Mouse (Mus musculus): ENCODE measurements around the gene Mmp14. TPM values are rescaled to one million over a fixed set of nuclear protein-coding genes. Genes with fewer than 3 reads are reported as not detected.

Gene Mmp14
- polyA plus RNA-seq, 1 experiment from 2014 or later, result 183 TPM

DNA sequence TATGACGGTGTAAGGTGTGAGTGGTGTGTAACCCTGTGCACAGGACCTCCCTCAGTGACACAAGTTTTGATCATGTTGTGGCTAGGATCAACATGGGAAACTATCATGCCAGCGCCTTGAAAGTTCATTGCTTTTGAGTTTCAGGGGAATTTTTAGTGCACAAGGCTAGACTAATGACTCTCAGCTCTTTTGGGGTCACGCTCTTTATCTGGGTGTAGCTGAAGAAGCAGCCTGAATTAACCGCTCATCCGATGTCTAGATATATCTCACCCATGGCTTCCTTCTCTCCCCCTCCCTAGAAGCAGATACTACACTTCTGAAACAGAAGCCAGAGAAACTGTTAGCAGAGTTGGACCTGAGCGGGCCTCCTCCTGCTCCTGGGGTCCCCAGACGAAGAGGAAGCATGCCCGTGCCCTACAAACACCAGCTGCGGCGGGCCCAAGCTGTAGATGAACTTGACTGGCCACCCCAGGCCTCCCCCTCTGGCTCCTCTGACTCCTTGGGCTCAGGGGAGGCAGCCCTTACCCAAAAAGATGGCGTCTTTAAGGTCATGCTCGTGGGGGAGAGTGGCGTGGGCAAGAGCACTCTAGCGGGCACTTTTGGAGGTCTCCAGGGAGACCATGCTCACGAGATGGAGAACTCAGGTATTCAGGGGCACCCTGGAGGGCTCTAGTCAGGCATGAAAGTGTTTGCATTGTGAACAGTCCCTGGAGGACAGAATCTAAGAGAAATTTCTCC lies 45.9 kb downstream of the Mmp14 start:
- Histone ChIP-seq H3K4me3 (ENCODE audit: low read length) (no peak overlapping the region), H3K4me2 (ENCODE audit: low read depth, low read length) (peak overlapping the region; percentile 87; the same call in 1 of the 2 replicates)

GRCm38 (mm10) chr14:54479451-54479920 lies 48.1 kb downstream of the Mmp14 start:
- Histone ChIP-seq H3K9ac (ENCODE audit: low read length) (peak overlapping the region; percentile 66), H3K27me3 (ENCODE audit: control insufficient read depth, insufficient read depth, low read depth, low read length) (peaks cover 6% of the 10 kb centered on the region; the same call in 1 of the 2 replicates), H3K9me3 (ENCODE audit: control insufficient read depth, low read length) (no peaks in the 10 kb centered on the region), H3K4me3 (ENCODE audit: low read length) (peak overlapping the region; percentile 43), H3K4me1 (replicated peaks; ENCODE audit: control insufficient read depth, insufficient read depth, low read length) (peaks cover 22% of the 10 kb centered on the region), H3K27ac (ENCODE audit: low read length) (no peak overlapping the region), H3K36me3 (ENCODE audit: control insufficient read depth, insufficient read depth, low read length) (no peaks in the 10 kb centered on the region), H3K4me2 (ENCODE audit: low read depth, low read length) (peak overlapping the region; percentile 68)
- ATAC-seq (ENCODE audit: low read depth), result no peak
- WGBS, result 2% methylated on average over 40 of the region's 40 CpGs

More for the DNA sequence above, 45.9 kb downstream of the Mmp14 start:
- H3K9me3 ChIP-seq (ENCODE audit: control insufficient read depth, low read length), result no peaks in the 10 kb centered on the region
- H3K27me3 ChIP-seq (ENCODE audit: control insufficient read depth, insufficient read depth, low read depth, low read length), result peaks cover 6% of the 10 kb centered on the region; the same call in 1 of the 2 replicates
- 63% methylated on average over 15 of the region's 15 CpGs for WGBS
- peak; percentile 44 for ATAC-seq (ENCODE audit: low read depth)
- no peaks in the 10 kb centered on the region for H3K36me3 ChIP-seq (ENCODE audit: control insufficient read depth, insufficient read depth, low read length)
- peaks cover 22% of the 10 kb centered on the region for H3K4me1 ChIP-seq (replicated peaks; ENCODE audit: control insufficient read depth, insufficient read depth, low read length)
- peak overlapping the region; percentile 63; the same call in 1 of the 2 replicates for H3K27ac ChIP-seq (ENCODE audit: low read length)
- no peak overlapping the region for H3K9ac ChIP-seq (ENCODE audit: low read length)

- peaks cover 15% of the 10 kb centered on the region for H3K4me1 ChIP-seq (replicated peaks; ENCODE audit: control insufficient read depth, insufficient read depth, low read length)
- peaks cover 6% of the 10 kb centered on the region; the same call in 1 of the 2 replicates for H3K27me3 ChIP-seq (ENCODE audit: control insufficient read depth, insufficient read depth, low read depth, low read length)
- no peaks in the 10 kb centered on the region for H3K36me3 ChIP-seq (ENCODE audit: control insufficient read depth, insufficient read depth, low read length)
- WGBS, result 70% methylated on average over 6 of the region's 6 CpGs
- no peak overlapping the region for H3K27ac ChIP-seq (ENCODE audit: low read length)
- H3K4me3 ChIP-seq (ENCODE audit: low read length), result no peak overlapping the region
- H3K9me3 ChIP-seq (ENCODE audit: control insufficient read depth, low read length), result no peaks in the 10 kb centered on the region
- no peak for ATAC-seq (ENCODE audit: low read depth)
- H3K4me2 ChIP-seq (ENCODE audit: low read depth, low read length), result no peak overlapping the region
- no peak overlapping the region for H3K9ac ChIP-seq (ENCODE audit: low read length)
Measured at GRCm38 (mm10) chr14:54480673-54481072, 49.3 kb downstream of the Mmp14 start.

GRCm38 (mm10) chr14:54481402-54481801 lies 50.0 kb downstream of the Mmp14 start:
- ATAC-seq (ENCODE audit: low read depth), result no peak
- peaks cover 8% of the 10 kb centered on the region for H3K4me1 ChIP-seq (replicated peaks; ENCODE audit: control insufficient read depth, insufficient read depth, low read length)
- H3K4me3 ChIP-seq (ENCODE audit: low read length), result no peak overlapping the region
- no peaks in the 10 kb centered on the region for H3K9me3 ChIP-seq (ENCODE audit: control insufficient read depth, low read length)
- H3K36me3 ChIP-seq (ENCODE audit: control insufficient read depth, insufficient read depth, low read length), result no peaks in the 10 kb centered on the region
- no peak overlapping the region for H3K4me2 ChIP-seq (ENCODE audit: low read depth, low read length)
- H3K27me3 ChIP-seq (ENCODE audit: control insufficient read depth, insufficient read depth, low read depth, low read length), result peaks cover 6% of the 10 kb centered on the region; the same call in 1 of the 2 replicates
- WGBS, result 80% methylated on average over 8 of the region's 8 CpGs
- no peak overlapping the region for H3K9ac ChIP-seq (ENCODE audit: low read length)
- no peak overlapping the region for H3K27ac ChIP-seq (ENCODE audit: low read length)

DNA sequence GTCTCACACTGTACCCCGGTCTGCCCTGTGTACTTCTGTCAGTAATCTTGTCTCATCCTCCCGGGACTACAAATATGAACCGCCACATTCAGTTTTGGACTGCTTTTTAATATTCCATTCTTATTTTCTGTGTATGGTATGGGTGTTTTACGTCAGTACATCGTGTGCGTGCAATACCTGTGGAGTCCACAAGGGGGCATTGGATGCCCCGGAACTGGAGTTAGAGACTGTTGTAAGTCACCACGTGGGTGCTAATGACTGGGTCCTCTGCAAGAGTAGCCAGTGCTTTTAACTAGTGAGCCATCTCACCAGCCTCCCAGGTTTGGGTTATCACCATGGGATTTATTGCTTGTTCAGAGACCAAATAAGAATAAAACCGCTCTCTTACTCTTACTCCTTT lies 51.1 kb downstream of the Mmp14 start:
- no peak for ATAC-seq (ENCODE audit: low read depth)
- 41% methylated on average over 9 of the region's 9 CpGs for WGBS

GRCm38 (mm10) chr14:54485899-54486298 lies 54.5 kb downstream of the Mmp14 start:
- H3K36me3 ChIP-seq (ENCODE audit: control insufficient read depth, insufficient read depth, low read length), result no peaks in the 10 kb centered on the region
- no peak overlapping the region for H3K27ac ChIP-seq (ENCODE audit: low read length)
- no peak overlapping the region for H3K4me3 ChIP-seq (ENCODE audit: low read length)
- no peaks in the 10 kb centered on the region; the same call in 1 of the 2 replicates for H3K27me3 ChIP-seq (ENCODE audit: control insufficient read depth, insufficient read depth, low read depth, low read length)
- 88% methylated on average over 7 of the region's 7 CpGs for WGBS
- ATAC-seq (ENCODE audit: low read depth), result no peak
- H3K4me1 ChIP-seq (replicated peaks; ENCODE audit: control insufficient read depth, insufficient read depth, low read length), result no peaks in the 10 kb centered on the region
- no peak overlapping the region for H3K4me2 ChIP-seq (ENCODE audit: low read depth, low read length)
- H3K9me3 ChIP-seq (ENCODE audit: control insufficient read depth, low read length), result no peaks in the 10 kb centered on the region
- H3K9ac ChIP-seq (ENCODE audit: low read length), result no peak overlapping the region

More for the DNA sequence above, 51.1 kb downstream of the Mmp14 start:
- H3K9me3 ChIP-seq (ENCODE audit: control insufficient read depth, low read length), result no peaks in the 10 kb centered on the region
- no peak overlapping the region for H3K27ac ChIP-seq (ENCODE audit: low read length)
- H3K4me1 ChIP-seq (replicated peaks; ENCODE audit: control insufficient read depth, insufficient read depth, low read length), result no peaks in the 10 kb centered on the region; the same call in 1 of the 2 replicates
- H3K36me3 ChIP-seq (ENCODE audit: control insufficient read depth, insufficient read depth, low read length), result no peaks in the 10 kb centered on the region
- H3K4me3 ChIP-seq (ENCODE audit: low read length), result no peak overlapping the region
- no peak overlapping the region for H3K4me2 ChIP-seq (ENCODE audit: low read depth, low read length)
- H3K9ac ChIP-seq (ENCODE audit: low read length), result no peak overlapping the region
- H3K27me3 ChIP-seq (ENCODE audit: control insufficient read depth, insufficient read depth, low read depth, low read length), result peaks cover 6% of the 10 kb centered on the region; the same call in 1 of the 2 replicates

GRCm38 (mm10) chr14:54487732-54488131 lies 56.3 kb downstream of the Mmp14 start:
- Histone ChIP-seq H3K4me1 (replicated peaks; ENCODE audit: control insufficient read depth, insufficient read depth, low read length) (no peaks in the 10 kb centered on the region), H3K9me3 (ENCODE audit: control insufficient read depth, low read length) (no peaks in the 10 kb centered on the region), H3K9ac (ENCODE audit: low read length) (no peak overlapping the region), H3K36me3 (ENCODE audit: control insufficient read depth, insufficient read depth, low read length) (no peaks in the 10 kb centered on the region), H3K27me3 (ENCODE audit: control insufficient read depth, insufficient read depth, low read depth, low read length) (no peaks in the 10 kb centered on the region), H3K27ac (ENCODE audit: low read length) (no peak overlapping the region), H3K4me2 (ENCODE audit: low read depth, low read length) (no peak overlapping the region), H3K4me3 (ENCODE audit: low read length) (no peak overlapping the region)
- WGBS, result 56% methylated on average over 2 of the region's 2 CpGs
- no peak for ATAC-seq (ENCODE audit: low read depth)

DNA sequence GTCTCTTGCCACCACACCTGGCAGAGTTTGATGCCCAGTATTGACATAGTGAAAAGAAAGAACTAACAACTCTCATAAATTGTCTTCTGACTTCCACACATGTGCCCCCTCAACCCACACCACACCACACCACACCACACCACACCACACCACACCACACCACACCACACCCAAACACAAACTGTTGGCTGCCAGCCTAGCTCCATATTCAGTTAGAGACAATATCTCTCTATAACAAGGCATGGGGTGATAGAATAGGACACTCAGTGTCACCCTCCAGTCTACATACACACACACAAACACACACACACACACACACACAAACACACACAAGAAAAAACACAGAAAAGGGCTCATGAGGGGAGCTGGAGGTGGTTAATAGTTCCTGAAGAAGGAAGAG lies 56.9 kb downstream of the Mmp14 start:
- Histone ChIP-seq H3K9ac (ENCODE audit: low read length) (no peak overlapping the region), H3K36me3 (ENCODE audit: control insufficient read depth, insufficient read depth, low read length) (no peaks in the 10 kb centered on the region), H3K27ac (ENCODE audit: low read length) (no peak overlapping the region), H3K4me3 (ENCODE audit: low read length) (no peak overlapping the region), H3K27me3 (ENCODE audit: control insufficient read depth, insufficient read depth, low read depth, low read length) (no peaks in the 10 kb centered on the region), H3K4me2 (ENCODE audit: low read depth, low read length) (no peak overlapping the region), H3K4me1 (replicated peaks; ENCODE audit: control insufficient read depth, insufficient read depth, low read length) (no peaks in the 10 kb centered on the region), H3K9me3 (ENCODE audit: control insufficient read depth, low read length) (no peaks in the 10 kb centered on the region)
- no peak for ATAC-seq (ENCODE audit: low read depth)

- no peaks in the 10 kb centered on the region for H3K36me3 ChIP-seq (ENCODE audit: control insufficient read depth, insufficient read depth, low read length)
- WGBS, result 65% methylated on average over 18 of the region's 18 CpGs
- H3K4me1 ChIP-seq (replicated peaks; ENCODE audit: control insufficient read depth, insufficient read depth, low read length), result no peaks in the 10 kb centered on the region
- H3K9ac ChIP-seq (ENCODE audit: low read length), result no peak overlapping the region
- H3K4me2 ChIP-seq (ENCODE audit: low read depth, low read length), result no peak overlapping the region
- H3K4me3 ChIP-seq (ENCODE audit: low read length), result no peak overlapping the region
- ATAC-seq (ENCODE audit: low read depth), result peak; percentile 87
- no peaks in the 10 kb centered on the region for H3K9me3 ChIP-seq (ENCODE audit: control insufficient read depth, low read length)
- no peaks in the 10 kb centered on the region for H3K27me3 ChIP-seq (ENCODE audit: control insufficient read depth, insufficient read depth, low read depth, low read length)
- H3K27ac ChIP-seq (ENCODE audit: low read length), result no peak overlapping the region
Measured at GRCm38 (mm10) chr14:54492345-54493131, 61.1 kb downstream of the Mmp14 start.
